Mouse (Mus musculus) thymus, postnatal 10 days (tissue): ENCODE results near the gene Usp3.

Source experiments
- DNase-seq, 2 experiments: peaks; one replicate each; pipeline ENCODE4 v3.0.0; 2021; ENCODE audit warnings: low spot score in 2 of 2

Gene Usp3

GRCm38 (mm10) chr9:66592708-66593612 lies at the start of gene Usp3:
Gene Usp3, minus strand, starts transcription at chr9:66593142.
- peak; percentile 95 to 99 for DNase-seq

GRCm38 (mm10) chr9:66640491-66640890 lies 47.5 kb upstream of the Usp3 start:
- no peak for DNase-seq

- DNase-seq = no peak
Observed at GRCm38 (mm10) chr9:66639626-66640025, 46.7 kb upstream of the Usp3 start.

GRCm38 (mm10) chr9:66632441-66632840 lies 39.5 kb upstream of the Usp3 start:
- peak; percentile 41 to 61 for DNase-seq

- no peak for DNase-seq
Observed at GRCm38 (mm10) chr9:66630931-66631330, 38.0 kb upstream of the Usp3 start.

GRCm38 (mm10) chr9:66626661-66627060 lies 33.7 kb upstream of the Usp3 start:
- no peak for DNase-seq

GRCm38 (mm10) chr9:66625974-66626530 lies 33.1 kb upstream of the Usp3 start:
- DNase-seq = no peak

DNA sequence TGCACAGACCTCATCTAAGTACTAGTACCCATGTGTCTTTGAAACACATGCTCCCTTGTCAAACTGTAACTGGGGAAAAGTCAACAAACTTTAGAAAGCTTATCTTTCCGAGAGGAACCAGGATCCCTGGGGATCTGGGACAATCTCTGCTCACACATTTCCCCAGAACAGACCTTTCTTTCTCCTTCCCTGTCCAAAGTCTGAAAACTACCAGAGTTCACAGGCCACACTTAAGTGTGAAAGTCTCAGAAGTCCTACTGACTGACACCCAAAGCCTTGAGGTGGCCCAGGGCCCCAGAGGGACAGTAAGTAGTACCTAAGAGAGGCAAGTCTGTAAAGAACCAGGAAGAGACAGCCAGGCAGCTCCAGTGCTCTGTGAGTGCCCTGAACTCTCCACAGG lies 31.9 kb upstream of the Usp3 start:
- DNase-seq = no peak

- no peak for DNase-seq
Observed at GRCm38 (mm10) chr9:66623627-66624026, 30.7 kb upstream of the Usp3 start.

GRCm38 (mm10) chr9:66620581-66620981 lies 27.6 kb upstream of the Usp3 start:
- DNase-seq = no peak

- DNase-seq = no peak
Observed at GRCm38 (mm10) chr9:66620055-66620454, 27.1 kb upstream of the Usp3 start.

DNA sequence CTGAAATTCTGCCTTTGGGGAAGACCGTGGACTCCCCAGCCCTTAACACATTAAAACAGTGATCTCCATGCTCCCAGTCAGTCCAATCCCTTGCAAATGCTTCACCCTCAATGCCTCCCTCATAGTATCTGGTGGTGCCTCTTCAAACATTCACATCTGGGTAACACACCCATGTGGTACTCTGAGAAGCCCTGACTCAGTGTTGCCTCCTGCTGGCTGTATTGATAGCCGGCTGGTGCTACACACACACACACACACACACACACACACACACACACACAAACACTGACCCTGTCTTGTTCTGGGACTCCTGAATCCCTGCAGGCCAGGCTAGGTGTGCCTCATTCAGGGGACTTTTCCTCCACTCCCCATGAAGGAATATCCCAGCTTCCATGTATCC lies 24.9 kb upstream of the Usp3 start:
- DNase-seq = no peak

- no peak for DNase-seq
Observed at GRCm38 (mm10) chr9:66616858-66617257, 23.9 kb upstream of the Usp3 start.

- DNase-seq = peak; percentile 74 to 78
Observed at GRCm38 (mm10) chr9:66615141-66615540, 22.2 kb upstream of the Usp3 start.

DNA sequence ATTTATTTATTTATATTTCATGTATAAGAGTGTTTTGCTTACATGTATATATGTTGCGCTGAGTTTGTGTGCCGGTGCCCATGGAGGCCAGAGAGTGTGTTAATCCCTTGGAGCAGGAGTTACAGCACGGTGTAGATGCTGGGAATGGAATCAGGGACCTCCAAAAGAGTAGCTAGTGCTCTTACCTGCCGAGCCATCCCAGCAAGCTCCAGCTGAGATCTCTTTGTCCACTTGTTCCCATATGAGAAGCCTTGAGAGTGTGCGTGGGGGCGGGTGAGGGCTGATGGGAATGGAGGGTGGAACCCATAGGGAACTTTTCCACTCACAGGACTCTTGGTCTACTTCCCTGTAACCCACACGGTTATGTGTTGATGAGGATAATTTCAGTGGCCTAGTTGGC lies 21.6 kb upstream of the Usp3 start:
- no peak for DNase-seq

- no peak for DNase-seq
Observed at GRCm38 (mm10) chr9:66613667-66614066, 20.7 kb upstream of the Usp3 start.

GRCm38 (mm10) chr9:66611478-66612093 lies 18.6 kb upstream of the Usp3 start:
- peak; percentile 82 to 94 for DNase-seq

DNA sequence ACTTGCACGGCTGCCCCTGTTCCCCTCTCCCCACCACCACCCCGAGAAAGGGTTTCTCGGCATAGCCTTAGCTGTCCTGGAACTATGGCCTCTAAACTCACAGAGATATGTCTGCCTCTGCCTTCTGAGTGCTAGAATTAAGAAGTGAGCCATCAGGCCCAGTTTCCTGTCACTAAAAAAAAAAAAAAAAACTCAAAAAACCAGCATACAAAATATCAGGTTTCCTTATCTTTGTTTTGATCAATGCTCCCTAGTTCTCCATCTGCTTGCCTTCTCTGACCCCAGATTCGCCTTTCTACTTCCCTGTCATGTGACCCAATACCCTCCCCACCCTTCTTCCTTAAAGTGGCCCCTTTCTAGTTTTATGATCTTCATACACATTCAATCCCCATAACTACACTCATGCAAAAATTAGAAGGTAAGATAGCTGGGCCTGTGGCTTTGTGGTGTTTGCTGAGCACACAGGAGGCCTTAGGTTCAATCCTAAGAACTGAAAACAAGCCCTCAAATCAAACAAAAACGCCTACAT lies 15.9 kb upstream of the Usp3 start:
- no peak for DNase-seq

DNA sequence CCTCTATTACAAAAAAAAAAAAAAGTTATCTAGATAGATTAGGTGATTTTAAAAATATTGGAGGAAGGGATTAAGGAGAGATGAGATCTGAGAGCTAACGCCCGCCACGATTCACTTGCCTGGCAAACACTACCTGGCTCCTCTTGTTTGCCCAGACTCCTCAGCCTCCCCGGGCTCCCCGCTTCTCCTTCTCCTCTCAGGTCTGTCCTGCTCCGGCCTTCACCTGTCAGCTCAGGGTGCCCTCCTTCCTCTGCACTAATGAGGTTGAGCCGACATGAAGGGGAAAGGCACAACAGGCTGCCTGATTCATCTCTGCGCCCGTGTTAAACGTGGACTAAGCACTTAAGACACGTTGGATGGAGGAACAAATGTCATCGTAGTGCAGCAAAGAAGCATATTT lies 13.9 kb upstream of the Usp3 start:
- no peak for DNase-seq

DNA sequence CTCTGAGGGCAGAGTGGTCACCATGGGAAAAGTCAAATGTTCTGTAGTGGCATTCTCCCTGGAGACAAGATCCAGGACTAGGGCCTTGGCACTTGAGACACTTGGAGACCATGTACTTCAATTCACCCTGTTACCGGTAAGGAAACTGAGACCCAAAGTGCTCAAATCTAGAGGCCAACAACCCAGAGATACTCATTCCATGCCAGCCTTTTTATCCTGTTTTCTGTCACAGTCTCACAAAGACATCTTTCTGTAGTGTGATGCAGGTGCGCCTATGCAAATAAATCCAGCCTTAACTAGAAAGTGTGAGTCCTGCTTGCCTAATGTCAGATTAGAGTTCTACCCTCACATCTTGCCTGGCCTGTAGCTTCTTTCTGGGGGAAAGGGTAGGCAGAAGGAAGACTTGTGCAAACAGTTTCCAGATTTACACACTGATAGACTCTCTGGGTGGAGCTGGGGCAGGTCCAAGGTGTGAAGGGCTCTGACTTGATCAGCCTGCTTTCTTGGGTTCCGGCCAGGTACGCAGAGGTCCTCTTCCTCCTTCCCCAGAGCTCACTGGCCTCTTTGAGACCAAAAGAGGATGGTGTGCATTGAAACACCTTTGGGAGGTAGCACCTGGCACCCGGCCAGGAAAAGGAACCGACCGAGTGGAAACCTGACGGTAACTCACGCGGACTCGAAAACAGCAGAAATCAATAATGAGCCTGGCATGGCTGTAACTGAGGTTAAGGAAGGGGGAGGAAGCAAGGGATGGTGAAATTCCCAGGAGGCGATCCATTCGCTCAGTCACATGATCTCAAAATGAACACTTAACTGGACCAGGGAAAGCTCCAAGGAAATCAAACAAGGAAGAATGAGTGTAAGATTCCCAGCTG lies 13.2 kb upstream of the Usp3 start:
- no peak for DNase-seq

- no peak for DNase-seq
Observed at GRCm38 (mm10) chr9:66604349-66605206, 11.6 kb upstream of the Usp3 start.
